Mouse (Mus musculus): ENCODE results near the gene Acot4. TPM values are rescaled to one million over a fixed set of nuclear protein-coding genes. Genes with fewer than 3 reads are reported as not detected.
"Not testable (repeated sequence)": the region's sequence is repeated elsewhere in the genome, so short reads cannot be mapped to it uniquely, and the experiment has no call there.

The Acot4 gene
- total RNA-seq, 4 experiments from 2014 or later: 0.73 to 1.5 (median 1.3) TPM

DNA sequence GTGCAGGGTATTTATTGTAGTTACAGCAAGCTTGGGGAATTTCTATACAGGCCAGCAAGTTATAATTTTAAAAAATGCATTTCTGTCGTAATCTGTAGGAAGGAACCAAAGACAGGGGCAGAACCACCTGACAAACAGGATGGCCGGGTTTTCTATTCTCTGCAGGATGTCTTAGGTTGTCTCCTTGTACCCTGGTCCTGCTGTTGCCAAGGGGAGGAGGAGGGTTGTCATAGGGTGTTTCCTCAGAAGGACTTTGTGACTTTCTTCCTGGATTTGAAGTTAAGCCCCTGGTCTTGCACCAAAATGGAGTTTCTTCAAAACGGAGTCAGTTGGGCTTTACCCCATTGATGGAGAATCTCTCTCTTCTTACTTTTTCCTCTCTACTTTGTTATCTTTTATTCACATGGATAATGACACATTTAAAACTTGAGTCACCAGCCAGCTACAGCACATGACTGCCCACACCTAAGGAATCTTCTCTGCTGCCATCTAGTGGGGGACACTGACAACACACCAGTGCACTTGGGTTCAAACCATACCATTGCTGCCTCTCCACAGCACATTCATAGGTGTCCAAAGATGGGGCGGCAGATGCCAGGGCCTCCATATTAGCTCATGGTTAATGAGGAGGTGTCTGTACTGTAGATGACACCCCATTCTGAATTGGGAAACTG is 7.4 kb upstream of the Acot4 start:
- DNase-seq (ENCODE audit: low spot score): peak; percentile 86

GRCm38 (mm10) chr12:84032854-84033253 is 5.3 kb upstream of the Acot4 start:
- no peak for DNase-seq (ENCODE audit: low spot score)

- not testable (repeated sequence) for DNase-seq (ENCODE audit: low spot score)
These were observed 4.9 kb upstream of the Acot4 start for GRCm38 (mm10) chr12:84033302-84033701.

GRCm38 (mm10) chr12:84034108-84034507 is 4.1 kb upstream of the Acot4 start:
- DNase-seq (ENCODE audit: low spot score): no peak

DNA sequence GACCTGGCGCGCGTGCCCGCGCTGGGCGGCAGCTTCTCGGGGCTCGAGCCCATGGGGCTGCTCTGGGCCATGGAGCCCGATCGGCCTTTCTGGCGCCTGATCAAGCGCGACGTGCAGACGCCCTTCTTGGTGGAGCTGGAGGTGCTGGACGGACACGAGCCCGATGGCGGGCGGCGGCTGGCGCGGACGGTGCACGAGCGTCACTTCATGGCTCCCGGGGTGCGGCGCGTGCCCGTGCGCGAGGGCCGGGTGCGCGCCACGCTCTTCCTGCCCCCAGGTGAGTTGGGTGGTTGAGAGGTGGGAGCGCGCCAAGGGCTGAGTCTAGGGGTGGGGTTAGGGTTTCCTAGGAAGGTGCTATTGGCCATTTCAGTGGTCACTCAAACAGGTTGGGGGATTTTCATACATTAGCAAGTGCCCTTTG is 522 bp downstream of the Acot4 start, which contains the start of gene Gm49366:
Gene Gm49366, plus strand, starts transcription at position 245 of the 421 bp plus-strand sequence.
- not testable (repeated sequence) for DNase-seq (ENCODE audit: low spot score)

- DNase-seq (ENCODE audit: low spot score): no peak
These were observed 4.1 kb downstream of the Acot4 start for GRCm38 (mm10) chr12:84042248-84042647.

DNA sequence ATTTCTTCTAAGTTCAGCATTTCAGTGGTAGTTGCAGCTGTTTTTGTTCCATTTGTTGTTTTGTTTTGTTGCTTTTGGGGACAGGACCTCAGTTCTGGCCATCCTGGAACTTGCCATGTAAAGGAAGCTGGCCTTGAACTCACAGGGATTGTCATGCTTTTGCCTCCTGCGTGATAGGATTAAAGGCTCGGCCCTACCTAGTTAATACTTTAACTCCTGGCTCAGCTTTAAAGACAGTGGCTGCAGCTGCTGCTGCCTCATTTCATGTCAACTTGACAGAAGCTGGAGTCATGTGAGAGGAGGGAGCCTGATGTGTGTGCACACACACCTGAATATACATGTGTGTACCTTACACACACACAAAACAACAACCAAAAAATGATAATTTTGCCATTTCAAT is 5.9 kb downstream of the Acot4 start:
- DNase-seq (ENCODE audit: low spot score): no peak

- no peak for DNase-seq (ENCODE audit: low spot score)
These were observed 8.7 kb downstream of the Acot4 start for GRCm38 (mm10) chr12:84046906-84047305.

GRCm38 (mm10) chr12:84050744-84051143 is 12.6 kb downstream of the Acot4 start:
- DNase-seq (ENCODE audit: low spot score): not testable (repeated sequence)

DNA sequence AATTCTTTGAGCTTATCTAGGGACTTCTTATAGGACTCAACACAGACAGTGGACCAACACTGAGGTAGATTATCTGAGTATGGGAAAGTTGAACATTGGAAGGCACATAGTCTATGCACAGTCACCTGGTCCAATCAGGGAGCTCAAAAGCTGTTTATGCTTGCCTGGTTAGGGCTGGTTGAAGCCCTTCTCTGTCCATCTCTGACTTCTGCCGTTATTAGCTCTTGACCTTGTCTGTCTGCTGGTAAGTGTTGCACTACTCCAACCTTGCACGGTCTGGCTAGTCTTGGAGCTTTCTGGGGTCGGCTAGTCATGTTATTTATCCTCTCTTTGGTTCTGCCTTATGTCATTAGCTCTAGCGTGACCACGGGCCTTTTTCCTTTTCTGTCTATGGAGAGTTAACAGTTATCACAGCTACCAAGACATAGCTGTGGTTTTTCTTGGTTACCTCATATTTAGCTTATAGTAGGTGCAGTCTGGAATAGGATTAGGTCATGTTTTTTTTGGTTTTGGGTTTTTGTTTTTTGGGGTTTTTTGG is 13.8 kb downstream of the Acot4 start, which contains the start of gene Acot3:
Gene Acot3, plus strand, starts transcription at position 208 of the 538 bp plus-strand sequence.
- no peak for DNase-seq (ENCODE audit: low spot score)

- no peak for DNase-seq (ENCODE audit: low spot score)
These were observed 14.4 kb downstream of the Acot4 start for GRCm38 (mm10) chr12:84052609-84053008.

DNA sequence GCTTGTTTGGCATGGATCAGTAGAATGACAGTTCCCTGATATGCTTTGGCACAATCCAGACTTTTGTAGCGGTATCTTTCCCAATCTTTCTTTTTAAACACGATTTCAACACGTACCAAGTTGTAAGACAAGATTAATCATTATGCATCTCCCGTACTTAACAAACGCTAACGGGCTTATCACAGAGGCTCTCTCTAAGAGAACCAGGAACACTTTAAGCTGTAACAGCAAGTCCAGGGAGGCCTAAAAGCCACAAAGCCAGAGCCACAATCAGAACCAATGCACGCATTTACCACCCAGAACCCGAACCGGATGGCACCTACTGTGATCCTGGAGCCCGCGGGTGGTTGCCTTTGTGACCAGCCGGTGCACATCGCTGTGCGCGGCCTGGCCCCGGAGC is 15.0 kb downstream of the Acot4 start:
- no peak for DNase-seq (ENCODE audit: low spot score)

GRCm38 (mm10) chr12:84053679-84054391 is 15.7 kb downstream of the Acot4 start:
- no peak for DNase-seq (ENCODE audit: low spot score)

DNA sequence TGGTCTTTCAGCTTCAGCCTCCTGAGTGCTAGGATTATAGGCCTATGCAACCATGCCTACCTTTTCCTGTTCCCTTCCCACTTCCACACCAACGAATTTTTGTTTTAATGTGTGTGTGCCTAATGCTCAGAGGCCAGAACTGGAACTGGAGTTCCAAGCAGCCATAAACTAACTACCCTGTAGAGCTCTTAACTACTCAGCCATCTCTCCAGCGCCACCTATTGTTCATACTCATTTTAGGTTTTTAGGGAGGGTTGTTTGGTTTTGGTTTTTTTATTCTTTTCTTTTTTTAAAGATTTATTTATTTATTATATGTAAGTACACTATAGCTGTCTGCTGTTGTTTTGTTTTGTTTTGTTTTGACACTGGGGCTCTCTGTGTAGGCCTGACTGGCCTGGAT is 22.8 kb downstream of the Acot4 start:
- DNase-seq (ENCODE audit: low spot score): peak; percentile 8

GRCm38 (mm10) chr12:84062336-84062735 is 24.2 kb downstream of the Acot4 start:
- DNase-seq (ENCODE audit: low spot score): no peak

GRCm38 (mm10) chr12:84063228-84063627 is 25.0 kb downstream of the Acot4 start:
- DNase-seq (ENCODE audit: low spot score): no peak

DNA sequence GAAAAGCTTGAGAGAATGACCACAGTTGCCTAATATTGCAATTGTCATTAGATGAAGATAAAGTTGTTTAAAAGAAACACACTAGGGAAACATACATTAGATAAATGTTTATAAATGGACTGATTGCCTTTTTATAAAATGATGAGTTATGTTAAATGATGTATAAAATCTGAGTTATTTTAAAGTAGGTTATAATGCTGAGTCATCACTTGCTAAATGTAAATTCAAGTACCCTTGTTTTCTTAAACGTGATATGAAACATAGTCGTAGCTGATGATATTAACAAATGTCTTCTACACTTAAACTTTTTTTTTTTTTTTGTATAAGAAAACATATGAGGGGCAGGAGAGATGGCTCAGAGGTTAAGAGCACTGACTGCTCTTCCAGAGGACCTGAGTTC is 25.7 kb downstream of the Acot4 start:
- no peak for DNase-seq (ENCODE audit: low spot score)

- DNase-seq (ENCODE audit: low spot score): no peak
These were observed 26.4 kb downstream of the Acot4 start for GRCm38 (mm10) chr12:84064621-84065020.

- no peak for DNase-seq (ENCODE audit: low spot score)
These were observed 29.6 kb downstream of the Acot4 start for GRCm38 (mm10) chr12:84067752-84068151.

- no peak for DNase-seq (ENCODE audit: low spot score)
These were observed 30.1 kb downstream of the Acot4 start for GRCm38 (mm10) chr12:84068296-84068695.

DNA sequence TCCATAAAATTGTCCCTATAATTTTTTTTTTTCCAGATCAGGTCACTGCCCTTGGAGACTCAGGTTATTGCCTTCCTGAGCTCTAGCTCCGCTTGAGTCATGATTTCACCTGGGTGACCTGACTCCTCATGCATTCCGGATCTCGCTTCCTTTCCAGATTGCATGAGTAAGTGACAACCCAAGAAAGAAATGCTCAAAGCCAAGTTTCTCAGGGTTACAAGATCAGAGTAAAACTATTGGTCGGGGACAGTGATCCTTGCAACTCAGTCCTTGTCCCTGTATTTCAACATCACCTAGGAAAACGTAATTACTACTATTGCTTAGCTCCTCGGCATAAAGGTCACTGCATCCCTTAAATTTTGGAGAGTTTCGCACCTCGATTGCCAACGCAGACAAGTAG is 30.8 kb downstream of the Acot4 start, which contains the start of gene Acot5:
Gene Acot5, plus strand, starts transcription at position 340 of the 400 bp plus-strand sequence.
- no peak for DNase-seq (ENCODE audit: low spot score)

- peak; percentile 4 for DNase-seq (ENCODE audit: low spot score)
These were observed 31.4 kb downstream of the Acot4 start for GRCm38 (mm10) chr12:84069582-84069981.

DNA sequence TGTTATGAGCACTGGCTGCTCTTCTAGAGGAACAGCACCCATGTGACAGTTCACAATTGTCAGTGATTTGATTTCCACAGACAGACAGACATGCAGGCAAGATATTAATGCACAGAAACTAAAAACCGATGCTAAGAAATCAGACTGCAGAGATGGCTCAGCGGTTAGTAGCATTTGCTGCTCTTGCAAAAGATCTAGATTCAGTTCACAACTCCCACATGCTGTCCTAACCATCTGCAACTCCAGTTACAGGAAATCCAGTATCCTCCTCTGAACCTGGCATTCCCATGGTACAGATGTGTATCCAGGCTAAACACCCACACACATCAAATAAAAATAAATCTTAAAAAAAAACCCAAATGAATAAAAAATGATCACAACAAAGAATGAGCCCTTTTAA is 33.5 kb downstream of the Acot4 start:
- DNase-seq (ENCODE audit: low spot score): no peak
